Mouse (Mus musculus): Measurements from ENCODE around the gene Prm2. TPM values are rescaled to one million over a fixed set of nuclear protein-coding genes. Genes with fewer than 3 reads are reported as not detected.

The Prm2 gene
- polyA plus RNA-seq, 1 experiment: not detected

- Histone ChIP-seq H3K27me3 (ENCODE audit: control insufficient read depth, insufficient read depth, low read length) (no peaks in the 10 kb centered on the region), H3K4me3 (replicated peaks; ENCODE audit: insufficient read depth, low read depth, low read length) (no peak overlapping the region), H3K4me1 (ENCODE audit: control insufficient read depth, insufficient read depth, low read length) (no peaks in the 10 kb centered on the region), H3K27ac (ENCODE audit: insufficient read depth, low read length) (no peak overlapping the region)
- 72% methylated on average over 4 of the region's 4 CpGs for WGBS
- no peak for DNase-seq
- no peak for TF ChIP-seq POLR2A (IDR thresholded peaks at IDR 0.05; ENCODE audit: borderline replicate concordance, insufficient read depth, low read length)
- TF ChIP-seq CTCF (IDR thresholded peaks at IDR 0.05; ENCODE audit: borderline replicate concordance, insufficient read depth, low read depth, low read length): no peak
These were observed 25.2 kb downstream of the Prm2 start for GRCm38 (mm10) chr16:10770531-10771325.

GRCm38 (mm10) chr16:10769661-10770060 is 26.3 kb downstream of the Prm2 start:
- H3K4me3 ChIP-seq (replicated peaks; ENCODE audit: insufficient read depth, low read depth, low read length): no peak overlapping the region
- H3K27me3 ChIP-seq (ENCODE audit: control insufficient read depth, insufficient read depth, low read length): no peaks in the 10 kb centered on the region
- no peak for DNase-seq
- WGBS: 62% methylated on average over 2 of the region's 2 CpGs
- no peak overlapping the region for H3K27ac ChIP-seq (ENCODE audit: insufficient read depth, low read length)
- no peaks in the 10 kb centered on the region for H3K4me1 ChIP-seq (ENCODE audit: control insufficient read depth, insufficient read depth, low read length)
- no peak for TF ChIP-seq POLR2A (IDR thresholded peaks at IDR 0.05; ENCODE audit: borderline replicate concordance, insufficient read depth, low read length)
- TF ChIP-seq CTCF (IDR thresholded peaks at IDR 0.05; ENCODE audit: borderline replicate concordance, insufficient read depth, low read depth, low read length): no peak

- WGBS: 72% methylated on average over 9 of the region's 9 CpGs
- DNase-seq: no peak
- Histone ChIP-seq H3K27me3 (ENCODE audit: control insufficient read depth, insufficient read depth, low read length) (no peaks in the 10 kb centered on the region), H3K4me3 (replicated peaks; ENCODE audit: insufficient read depth, low read depth, low read length) (no peak overlapping the region), H3K4me1 (ENCODE audit: control insufficient read depth, insufficient read depth, low read length) (no peaks in the 10 kb centered on the region), H3K27ac (ENCODE audit: insufficient read depth, low read length) (no peak overlapping the region)
- TF ChIP-seq POLR2A (IDR thresholded peaks at IDR 0.05; ENCODE audit: borderline replicate concordance, insufficient read depth, low read length): no peak
These were observed 27.1 kb downstream of the Prm2 start for GRCm38 (mm10) chr16:10768821-10769220.

DNA sequence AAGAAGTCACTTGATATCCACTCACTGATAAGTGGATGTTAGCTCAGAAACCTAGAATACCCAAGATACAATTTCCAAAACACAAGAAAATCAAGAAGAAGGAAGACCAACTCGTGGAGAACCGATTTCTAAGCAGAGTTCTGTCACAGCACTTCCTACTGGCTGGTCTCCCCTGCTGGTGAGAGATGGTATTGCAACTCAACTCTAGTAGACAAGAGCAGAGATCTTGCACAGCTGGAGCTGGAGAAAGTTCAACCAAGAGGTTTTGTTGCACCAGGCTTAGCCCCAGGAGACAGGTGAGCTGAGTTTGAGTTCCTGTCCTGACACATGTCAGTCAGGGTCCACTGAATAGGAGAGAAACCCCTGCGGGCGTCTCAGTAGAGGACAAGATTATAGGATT is 28.8 kb downstream of the Prm2 start:
- 40% methylated on average over 4 of the region's 4 CpGs for WGBS
- no peak for TF ChIP-seq POLR2A (IDR thresholded peaks at IDR 0.05; ENCODE audit: borderline replicate concordance, insufficient read depth, low read length)
- peak; percentile 71 for TF ChIP-seq CTCF (IDR thresholded peaks at IDR 0.05; ENCODE audit: borderline replicate concordance, insufficient read depth, low read depth, low read length)
- peak; percentile 58 to 59 for DNase-seq

GRCm38 (mm10) chr16:10764323-10764722 is 31.6 kb downstream of the Prm2 start:
- DNase-seq: no peak
- WGBS: 58% methylated on average over 2 of the region's 2 CpGs
- Histone ChIP-seq H3K4me3 (replicated peaks; ENCODE audit: insufficient read depth, low read depth, low read length) (no peak overlapping the region), H3K27me3 (ENCODE audit: control insufficient read depth, insufficient read depth, low read length) (no peaks in the 10 kb centered on the region), H3K4me1 (ENCODE audit: control insufficient read depth, insufficient read depth, low read length) (no peaks in the 10 kb centered on the region), H3K27ac (ENCODE audit: insufficient read depth, low read length) (no peak overlapping the region)
- no peak for TF ChIP-seq CTCF (IDR thresholded peaks at IDR 0.05; ENCODE audit: borderline replicate concordance, insufficient read depth, low read depth, low read length)
- no peak for TF ChIP-seq POLR2A (IDR thresholded peaks at IDR 0.05; ENCODE audit: borderline replicate concordance, insufficient read depth, low read length)

More for the DNA sequence above, 28.8 kb downstream of the Prm2 start:
- H3K4me1 ChIP-seq (ENCODE audit: control insufficient read depth, insufficient read depth, low read length): no peaks in the 10 kb centered on the region
- no peak overlapping the region for H3K4me3 ChIP-seq (replicated peaks; ENCODE audit: insufficient read depth, low read depth, low read length)
- H3K27ac ChIP-seq (ENCODE audit: insufficient read depth, low read length): no peak overlapping the region
- no peaks in the 10 kb centered on the region for H3K27me3 ChIP-seq (ENCODE audit: control insufficient read depth, insufficient read depth, low read length)

DNA sequence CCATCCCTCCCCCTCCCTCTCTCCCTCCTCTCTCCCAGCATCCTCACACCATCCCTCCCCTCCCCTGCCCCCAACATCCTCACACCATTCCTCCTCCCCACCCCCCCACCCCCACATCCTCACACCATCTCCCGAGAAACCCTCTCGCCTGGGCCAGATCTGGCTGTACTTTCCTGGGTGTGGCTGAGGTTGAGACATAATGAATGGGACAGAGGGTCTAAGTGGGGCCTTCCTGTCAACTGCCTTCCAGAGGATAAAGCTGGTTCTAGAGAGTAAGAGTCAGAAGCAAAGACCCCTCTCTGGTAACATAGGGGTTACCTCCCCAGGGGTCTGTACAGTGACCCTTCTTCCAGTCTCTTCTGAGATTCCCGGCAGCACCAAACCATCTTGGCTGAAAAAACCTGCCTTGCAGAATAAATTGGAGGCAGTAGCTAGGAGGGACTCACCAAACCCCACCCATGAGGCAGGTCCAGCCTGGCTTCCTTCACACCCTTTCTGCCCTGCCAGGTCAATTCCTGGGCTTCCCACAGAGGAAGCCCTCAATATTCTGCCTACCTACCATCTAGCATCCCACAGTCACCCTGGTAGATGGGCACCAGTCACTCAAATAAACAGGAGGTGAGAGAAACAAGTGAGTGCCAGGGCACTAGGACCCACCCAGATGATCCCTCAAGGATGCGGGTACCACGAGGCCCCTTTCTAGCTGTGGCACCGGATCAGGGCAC is 32.2 kb downstream of the Prm2 start:
- DNase-seq: no peak
- WGBS: 64% methylated on average over 6 of the region's 6 CpGs
- TF ChIP-seq CTCF (IDR thresholded peaks at IDR 0.05; ENCODE audit: borderline replicate concordance, insufficient read depth, low read depth, low read length) (no peak), POLR2A (IDR thresholded peaks at IDR 0.05; ENCODE audit: borderline replicate concordance, insufficient read depth, low read length) (no peak)

GRCm38 (mm10) chr16:10762569-10763180 is 33.3 kb downstream of the Prm2 start:
- WGBS: 79% methylated on average over 5 of the region's 5 CpGs
- TF ChIP-seq CTCF (IDR thresholded peaks at IDR 0.05; ENCODE audit: borderline replicate concordance, insufficient read depth, low read depth, low read length) (no peak), POLR2A (IDR thresholded peaks at IDR 0.05; ENCODE audit: borderline replicate concordance, insufficient read depth, low read length) (no peak)
- Histone ChIP-seq H3K27ac (ENCODE audit: insufficient read depth, low read length) (no peak overlapping the region), H3K4me1 (ENCODE audit: control insufficient read depth, insufficient read depth, low read length) (no peaks in the 10 kb centered on the region), H3K4me3 (replicated peaks; ENCODE audit: insufficient read depth, low read depth, low read length) (no peak overlapping the region), H3K27me3 (ENCODE audit: control insufficient read depth, insufficient read depth, low read length) (no peaks in the 10 kb centered on the region)
- no peak for DNase-seq

More for the DNA sequence above, 32.2 kb downstream of the Prm2 start:
- H3K27ac ChIP-seq (ENCODE audit: insufficient read depth, low read length): no peak overlapping the region
- no peak overlapping the region for H3K4me3 ChIP-seq (replicated peaks; ENCODE audit: insufficient read depth, low read depth, low read length)
- H3K27me3 ChIP-seq (ENCODE audit: control insufficient read depth, insufficient read depth, low read length): no peaks in the 10 kb centered on the region
- H3K4me1 ChIP-seq (ENCODE audit: control insufficient read depth, insufficient read depth, low read length): no peaks in the 10 kb centered on the region

Data from cerebellum, adult 2 months (tissue).